ENCODE assay signal across 8 mouse cellular contexts in the genomic region with DNA sequence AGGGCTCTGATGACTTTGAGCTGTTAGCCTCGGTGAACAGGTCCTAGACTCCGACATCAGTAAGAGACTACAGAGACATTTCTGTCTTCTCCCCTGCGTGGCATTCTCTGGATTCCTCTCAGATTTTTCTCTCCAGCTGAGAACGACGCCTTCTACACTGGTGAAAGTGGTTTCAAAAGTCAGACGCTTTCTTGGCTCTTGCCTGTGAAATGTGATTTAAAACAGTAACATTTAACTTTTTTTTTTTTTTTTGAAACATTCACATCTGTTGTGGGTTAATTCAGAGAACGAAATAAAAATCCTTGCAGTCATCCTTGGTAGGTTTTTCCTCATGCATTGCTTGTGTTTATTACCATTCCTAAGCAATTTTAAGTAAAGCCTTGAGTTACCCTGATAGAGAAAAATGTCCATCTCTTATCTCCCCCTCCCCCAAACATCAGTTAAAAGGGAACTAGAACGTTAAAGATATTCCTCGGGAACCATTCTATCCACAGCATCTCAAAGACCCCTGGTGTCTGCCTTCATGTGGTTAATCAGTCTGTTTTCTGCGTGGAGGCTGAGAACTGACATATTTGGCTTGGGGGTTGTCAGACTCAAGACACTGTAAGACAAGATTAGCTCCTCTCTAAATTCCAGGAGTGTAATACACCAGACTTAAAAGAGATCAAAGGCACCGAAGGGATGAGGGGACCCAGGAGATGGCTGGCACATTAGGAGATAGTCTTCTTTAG. TPM values are rescaled to one million over a fixed set of nuclear protein-coding genes. Genes with fewer than 3 reads are reported as not detected.
DNase-seq lines count a peak whose midpoint lies in the region; ATAC-seq and TF ChIP-seq lines count a peak whose summit lies in the region.

No protein-coding gene starts in this region.

- peaks cover 30% of the 10 kb centered on the region for H3K4me1 ChIP-seq in testis, adult 2 months (ENCODE audit: control insufficient read depth, insufficient read depth, low read length)
- H3K4me1 ChIP-seq in liver, embryonic 12.5 days = peaks cover 74% of the 10 kb centered on the region

- H3K36me3 ChIP-seq in testis, adult 2 months (ENCODE audit: control insufficient read depth, insufficient read depth, low read length) = no peaks in the 10 kb centered on the region
- no peaks in the 10 kb centered on the region for H3K36me3 ChIP-seq in liver, embryonic 12.5 days

- DNase-seq in cerebellum, adult 9-10 months = peak; percentile 50
- no peak for DNase-seq in cerebellum, adult 8-10 months
- no peak for DNase-seq in testis, postnatal 10 days (ENCODE audit: low spot score)
- DNase-seq in right cerebral cortex, postnatal 4 days = no peak
- no peak for DNase-seq in spleen, adult 12 weeks (ENCODE audit: low spot score)

- no peak for TF ChIP-seq POLR2A in testis, adult 2 months (IDR thresholded peaks at IDR 0.05; ENCODE audit: control insufficient read depth, low read depth, low read length)

- no peaks in the 10 kb centered on the region for H3K9me3 ChIP-seq in liver, embryonic 12.5 days (replicated peaks)

- no peak for ATAC-seq in liver, embryonic 12.5 days
- no peak for ATAC-seq in monocyte, adult 5-6 weeks (replicated peaks; ENCODE audit: insufficient number of reproducible peaks, low FRiP score, low TSS enrichment, poor library complexity, severe bottlenecking)

- no peaks in the 10 kb centered on the region for H3K27me3 ChIP-seq in testis, adult 2 months (ENCODE audit: control insufficient read depth, insufficient read depth, low read length)
- no peaks in the 10 kb centered on the region for H3K27me3 ChIP-seq in liver, embryonic 12.5 days (replicated peaks)

- TF ChIP-seq CTCF in testis, adult 2 months (IDR thresholded peaks at IDR 0.05; ENCODE audit: control insufficient read depth, insufficient read depth, insufficient replicate concordance, low read depth, low read length) = no peak

- no peak overlapping the region; the same call in 1 of the 2 replicates for H3K4me3 ChIP-seq in testis, adult 2 months (ENCODE audit: control insufficient read depth, low read depth, low read length)
- peak overlapping the region; percentile 59 for H3K4me3 ChIP-seq in liver, embryonic 12.5 days

- peak overlapping the region; percentile 73 for H3K4me2 ChIP-seq in liver, embryonic 12.5 days

- 8% methylated on average over 11 of the region's 11 CpGs for WGBS in liver, embryonic 12.5 days (ENCODE audit: insufficient replicate concordance)

- peak overlapping the region; percentile 30; the same call in 1 of the 2 replicates for H3K27ac ChIP-seq in testis, adult 2 months (ENCODE audit: control insufficient read depth, insufficient read depth, low read depth, low read length)
- H3K27ac ChIP-seq in liver, embryonic 12.5 days = peak overlapping the region; percentile 65; the same call in 1 of the 2 replicates

- peak overlapping the region; percentile 51 for H3K9ac ChIP-seq in liver, embryonic 12.5 days

RNA-seq across cellular contexts. Expression of a gene that starts 57.6 kb away (rescaled TPM):
- 9.9 TPM in 2 replicates for polyA plus RNA-seq in testis, adult 2 months (2012; rRNA removed)
- 4.0 and 4.3 TPM in 2 replicates for polyA plus RNA-seq in liver, embryonic 12.5 days (2016; fragmentation: Nextera tagmentation; extraction: Ambion mirVana)
- total RNA-seq in monocyte, adult 5-6 weeks (2017) = 32.2 to 77.3 TPM (median 38.3 TPM) in 3 replicates
